Mouse (Mus musculus) heart, embryonic 10.5 days (tissue): ENCODE data around the gene Tyw1. TPM values are rescaled to one million over a fixed set of nuclear protein-coding genes. Genes with fewer than 3 reads are reported as not detected.

Source experiments
- DNase-seq: peaks from one replicate; pipeline ENCODE4 v3.0.0-alpha.2; 2017; ENCODE audit warnings: low spot score
- H3K27ac ChIP-seq: fragments of 300-500 bp; sonication (generic); 2 replicates; pipeline ENCODE4 v1.5.1; 2016; ENCODE audit warnings: mild to moderate bottlenecking
- H3K27me3 ChIP-seq: fragments of 300-500 bp; sonication (generic); 2 replicates; pipeline ENCODE4 v1.6.1; 2016; ENCODE audit warnings: mild to moderate bottlenecking; ENCODE audit not compliant: poor library complexity, insufficient read depth, severe bottlenecking
- H3K36me3 ChIP-seq: fragments of 300-500 bp; sonication (generic); 2 replicates; pipeline ENCODE4 v1.6.1; 2016; ENCODE audit warnings: mild to moderate bottlenecking, moderate library complexity
- H3K4me1 ChIP-seq: fragments of 300-500 bp; sonication (generic); 2 replicates; pipeline ENCODE4 v1.6.1; 2016; ENCODE audit warnings: mild to moderate bottlenecking
- H3K4me3 ChIP-seq: fragments of 300-500 bp; sonication (generic); 2 replicates; pipeline ENCODE4 v1.5.1; 2016; ENCODE audit warnings: mild to moderate bottlenecking, moderate library complexity
- H3K9me3 ChIP-seq: fragments of 300-500 bp; sonication (generic); 2 replicates; pipeline ENCODE4 v1.6.1; 2016; ENCODE audit warnings: mild to moderate bottlenecking, moderate library complexity
- WGBS: fragments of 180-500 bp; shearing (Covaris S2); methylation state at CpG from one replicate; pipeline ENCODE4 v1.1.7; 2016; 5-methylcytosine and 5-hydroxymethylcytosine counted together
- polyA plus RNA-seq: library from polyadenylated mRNA; unstranded; fragments of >200 nt; fragmentation: Nextera tagmentation; extraction: Ambion mirVana; gene quantifications from 2 replicates; pipeline ENCODE4 v1.2.1, GENCODE M21; 2016

Gene Tyw1
- polyA plus RNA-seq, 1 experiment from 2014 or later: 25.2 TPM

DNA sequence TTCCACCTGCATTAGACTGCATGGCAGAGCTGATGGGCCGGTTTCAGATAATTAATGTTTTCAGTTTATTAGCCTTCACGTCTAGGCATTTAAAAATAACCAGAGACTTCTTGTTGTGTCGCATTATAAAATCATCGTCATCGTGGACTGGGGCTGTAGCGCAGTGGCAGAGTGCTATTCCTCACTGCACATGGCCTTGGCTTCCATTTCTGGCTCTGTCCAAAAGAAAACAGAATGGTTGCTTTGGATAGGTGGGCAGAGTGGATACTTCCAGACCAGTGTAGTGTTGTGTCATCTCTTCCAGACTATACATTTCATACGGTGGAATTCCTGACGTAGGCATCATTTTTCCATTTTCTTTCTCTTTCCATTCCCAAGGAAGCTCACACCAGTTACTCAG, 44.1 kb downstream of the Tyw1 start:
- WGBS: 96% methylated on average over 8 of the region's 8 CpGs
- no peaks in the 10 kb centered on the region for H3K27me3 ChIP-seq
- H3K36me3 ChIP-seq: peaks cover 86% of the 10 kb centered on the region
- no peak for DNase-seq
- H3K4me3 ChIP-seq: no peak overlapping the region
- no peaks in the 10 kb centered on the region for H3K4me1 ChIP-seq
- no peaks in the 10 kb centered on the region for H3K9me3 ChIP-seq
- no peak overlapping the region for H3K27ac ChIP-seq

DNA sequence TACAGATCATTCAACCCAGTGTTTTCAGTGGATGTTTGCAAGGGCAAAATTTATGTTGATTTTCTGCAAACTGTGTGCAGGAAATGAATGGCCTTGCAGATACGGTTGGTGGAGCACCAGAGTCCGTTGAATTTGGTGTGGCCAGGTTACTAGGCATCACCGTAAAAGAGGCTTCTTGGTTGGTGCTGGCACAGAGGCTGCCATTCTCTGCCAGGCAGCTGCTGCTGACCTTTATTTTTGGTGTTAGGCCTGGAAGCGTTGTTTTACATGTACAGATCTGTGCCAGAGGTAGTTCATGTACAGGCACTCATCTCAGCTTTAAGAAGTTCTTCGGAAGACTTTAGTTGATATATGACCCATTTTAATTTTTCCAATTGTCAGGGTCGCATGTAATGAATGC, 48.2 kb downstream of the Tyw1 start:
- 91% methylated on average over 6 of the region's 6 CpGs for WGBS
- Histone ChIP-seq H3K36me3 (peaks cover 75% of the 10 kb centered on the region), H3K27ac (no peak overlapping the region), H3K4me3 (no peak overlapping the region), H3K27me3 (no peaks in the 10 kb centered on the region), H3K9me3 (no peaks in the 10 kb centered on the region), H3K4me1 (no peaks in the 10 kb centered on the region)
- no peak for DNase-seq

DNA sequence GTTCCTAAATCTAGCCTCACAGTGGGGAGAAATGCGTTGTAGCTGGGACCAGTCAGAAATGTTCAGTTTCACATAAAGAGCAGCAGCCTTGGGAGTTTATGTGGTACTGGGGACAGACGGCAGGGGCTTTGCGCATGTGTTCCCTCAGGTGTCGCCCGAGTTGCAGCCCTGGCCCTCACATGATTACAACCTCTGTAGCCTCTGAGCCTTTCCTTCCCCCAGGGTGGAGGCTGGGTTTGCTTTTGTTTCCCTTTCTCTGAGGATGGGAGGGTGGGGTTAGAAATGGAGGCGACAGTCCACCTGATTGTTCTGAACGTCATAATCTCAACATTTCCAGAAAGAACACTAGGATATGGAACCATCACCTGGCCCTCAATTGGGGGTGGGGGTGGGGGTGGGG, 52.5 kb downstream of the Tyw1 start:
- no peak overlapping the region for H3K27ac ChIP-seq
- H3K4me1 ChIP-seq: no peaks in the 10 kb centered on the region
- H3K27me3 ChIP-seq: no peaks in the 10 kb centered on the region
- H3K4me3 ChIP-seq: no peak overlapping the region
- H3K36me3 ChIP-seq: peaks cover 53% of the 10 kb centered on the region
- no peak for DNase-seq
- no peaks in the 10 kb centered on the region for H3K9me3 ChIP-seq
- 84% methylated on average over 7 of the region's 7 CpGs for WGBS

DNA sequence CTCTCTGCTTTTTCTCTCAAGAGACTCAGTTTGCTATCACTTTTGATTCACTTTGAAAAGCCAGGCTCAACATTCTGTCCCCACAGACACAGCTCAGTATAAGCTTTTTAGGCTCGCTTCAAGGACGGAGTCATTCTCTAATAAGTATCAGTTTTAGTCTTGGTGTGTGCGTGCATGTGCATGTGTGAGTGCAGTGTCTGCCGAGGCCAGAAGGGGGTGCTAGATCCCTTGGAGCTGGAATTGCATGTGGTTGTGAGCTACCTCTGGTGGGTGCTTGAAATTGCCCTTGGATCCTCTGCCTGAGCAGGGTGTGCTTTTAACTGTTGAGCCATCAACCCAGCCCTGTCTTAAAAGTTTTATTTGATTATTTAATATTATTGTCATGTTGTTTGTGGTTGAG, 54.7 kb downstream of the Tyw1 start:
- 97% methylated on average over 4 of the region's 4 CpGs for WGBS
- H3K4me1 ChIP-seq: no peaks in the 10 kb centered on the region
- peaks cover 34% of the 10 kb centered on the region for H3K36me3 ChIP-seq
- H3K4me3 ChIP-seq: no peak overlapping the region
- no peak for DNase-seq
- no peak overlapping the region for H3K27ac ChIP-seq
- H3K9me3 ChIP-seq: no peaks in the 10 kb centered on the region
- H3K27me3 ChIP-seq: no peaks in the 10 kb centered on the region

DNA sequence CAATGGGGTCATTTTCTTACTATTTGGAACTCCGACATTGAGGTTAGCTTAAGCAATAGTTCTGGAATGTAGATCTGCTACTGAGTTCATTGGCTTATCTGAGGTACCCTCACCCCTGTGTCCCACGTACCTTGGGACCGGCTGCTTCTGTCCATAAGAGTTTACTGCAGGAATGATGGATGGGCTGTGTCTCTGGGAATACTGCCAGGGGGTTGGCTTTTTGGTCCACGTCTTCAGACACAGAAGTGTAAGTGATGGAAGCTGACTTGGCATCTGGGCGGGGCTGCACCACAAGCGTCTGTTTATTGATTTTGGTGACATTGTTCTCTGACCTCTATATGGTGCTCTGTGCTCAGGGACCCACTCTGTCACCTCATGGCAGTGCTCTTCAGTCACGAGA, 55.4 kb downstream of the Tyw1 start:
- Histone ChIP-seq H3K9me3 (no peaks in the 10 kb centered on the region), H3K36me3 (peaks cover 26% of the 10 kb centered on the region), H3K4me1 (no peaks in the 10 kb centered on the region), H3K27me3 (no peaks in the 10 kb centered on the region), H3K27ac (no peak overlapping the region), H3K4me3 (no peak overlapping the region)
- no peak for DNase-seq
- 66% methylated on average over 7 of the region's 7 CpGs for WGBS

DNA sequence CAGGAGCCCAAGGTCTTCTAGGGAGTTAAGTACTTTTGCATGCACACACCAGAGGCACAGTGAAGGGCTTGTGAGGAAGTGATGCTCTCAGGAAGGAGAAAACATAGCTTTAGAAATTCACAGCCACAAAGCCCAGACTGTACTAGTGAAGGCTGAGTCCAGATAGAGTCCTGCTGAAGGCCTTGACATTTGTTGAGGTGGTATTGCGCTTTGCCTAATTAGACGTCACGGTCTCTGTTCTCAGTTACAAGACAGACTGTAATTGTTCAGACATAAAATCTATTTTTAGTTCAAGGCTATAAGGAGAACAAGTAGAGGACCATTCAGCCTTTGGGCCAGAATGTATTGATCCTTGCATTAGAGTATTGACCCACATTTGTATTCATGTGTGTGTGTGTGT, 58.1 kb downstream of the Tyw1 start:
- H3K27me3 ChIP-seq: no peaks in the 10 kb centered on the region
- H3K27ac ChIP-seq: no peak overlapping the region
- WGBS: 79% methylated on average over 3 of the region's 3 CpGs
- peaks cover 27% of the 10 kb centered on the region for H3K36me3 ChIP-seq
- H3K4me3 ChIP-seq: no peak overlapping the region
- H3K4me1 ChIP-seq: no peaks in the 10 kb centered on the region
- H3K9me3 ChIP-seq: no peaks in the 10 kb centered on the region
- DNase-seq: no peak

DNA sequence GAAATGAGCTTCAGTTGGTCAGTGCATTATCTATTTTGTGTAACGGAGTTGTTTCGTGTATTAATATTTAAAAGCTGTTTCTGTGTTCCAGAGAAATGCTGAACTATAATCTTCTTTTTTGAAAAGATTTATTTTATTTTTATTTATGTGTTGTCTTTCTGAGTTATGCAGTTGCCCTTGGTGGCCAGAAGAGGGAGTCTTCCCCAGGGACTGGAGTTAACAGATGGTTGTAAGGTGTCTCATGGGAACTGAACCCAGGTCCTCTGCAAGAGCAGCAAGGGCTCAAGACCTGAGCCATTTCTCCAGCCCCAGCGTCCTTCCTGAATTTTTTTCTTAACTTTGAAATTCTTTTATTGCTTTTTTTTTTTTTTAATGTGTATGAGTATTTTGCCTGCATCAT, 59.5 kb downstream of the Tyw1 start:
- Histone ChIP-seq H3K36me3 (peaks cover 26% of the 10 kb centered on the region), H3K27ac (no peak overlapping the region), H3K9me3 (no peaks in the 10 kb centered on the region), H3K27me3 (no peaks in the 10 kb centered on the region), H3K4me3 (no peak overlapping the region), H3K4me1 (no peaks in the 10 kb centered on the region)
- 88% methylated on average over 3 of the region's 3 CpGs for WGBS
- no peak for DNase-seq

DNA sequence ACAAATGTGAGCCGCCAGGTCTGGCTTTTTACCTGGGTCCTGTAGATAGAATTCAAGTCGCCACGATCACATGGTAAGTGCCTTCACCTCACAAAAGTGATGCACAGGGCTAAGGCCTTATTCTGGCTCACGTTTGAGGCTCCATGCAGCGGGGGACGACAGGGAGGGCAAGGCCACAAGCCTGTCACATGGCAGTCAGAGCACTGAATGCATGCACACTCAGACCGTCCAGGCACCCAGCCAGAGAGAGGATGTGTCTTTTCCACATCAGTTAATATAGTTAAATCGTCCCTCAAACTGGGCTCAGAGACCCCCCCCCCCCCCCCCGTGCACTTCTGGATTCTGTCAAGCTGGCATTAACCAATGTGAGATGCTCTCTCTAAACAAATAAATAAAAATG, 60.9 kb downstream of the Tyw1 start:
- WGBS: 85% methylated on average over 9 of the region's 9 CpGs
- Histone ChIP-seq H3K4me3 (no peak overlapping the region), H3K4me1 (no peaks in the 10 kb centered on the region), H3K27ac (no peak overlapping the region), H3K9me3 (no peaks in the 10 kb centered on the region), H3K27me3 (no peaks in the 10 kb centered on the region), H3K36me3 (peaks cover 13% of the 10 kb centered on the region)
- DNase-seq: no peak

DNA sequence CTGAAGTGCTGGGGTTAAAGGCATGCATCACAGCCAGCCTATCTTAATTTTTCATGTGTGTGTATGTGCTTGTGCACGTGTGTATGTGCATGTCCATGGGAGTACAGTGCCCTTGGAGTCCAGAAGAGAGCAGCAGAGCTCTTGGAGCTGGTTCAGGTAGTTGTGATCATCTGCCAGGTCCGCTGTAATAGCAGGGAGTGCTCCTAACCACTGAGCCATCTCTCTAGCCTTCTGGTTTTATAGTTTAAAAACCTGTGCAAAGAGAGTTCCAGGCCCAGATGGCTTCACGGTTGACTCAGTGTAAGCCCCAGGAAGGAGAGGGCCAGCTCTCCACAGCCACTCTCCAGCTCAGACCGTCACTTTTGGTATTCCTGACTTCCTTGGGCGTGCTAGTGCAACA, 64.4 kb downstream of the Tyw1 start:
- H3K4me3 ChIP-seq: no peak overlapping the region
- DNase-seq: no peak
- H3K27me3 ChIP-seq: no peaks in the 10 kb centered on the region
- H3K27ac ChIP-seq: no peak overlapping the region
- WGBS: 91% methylated on average over 5 of the region's 5 CpGs
- H3K4me1 ChIP-seq: no peaks in the 10 kb centered on the region
- no peaks in the 10 kb centered on the region for H3K9me3 ChIP-seq
- H3K36me3 ChIP-seq: peaks cover 15% of the 10 kb centered on the region

DNA sequence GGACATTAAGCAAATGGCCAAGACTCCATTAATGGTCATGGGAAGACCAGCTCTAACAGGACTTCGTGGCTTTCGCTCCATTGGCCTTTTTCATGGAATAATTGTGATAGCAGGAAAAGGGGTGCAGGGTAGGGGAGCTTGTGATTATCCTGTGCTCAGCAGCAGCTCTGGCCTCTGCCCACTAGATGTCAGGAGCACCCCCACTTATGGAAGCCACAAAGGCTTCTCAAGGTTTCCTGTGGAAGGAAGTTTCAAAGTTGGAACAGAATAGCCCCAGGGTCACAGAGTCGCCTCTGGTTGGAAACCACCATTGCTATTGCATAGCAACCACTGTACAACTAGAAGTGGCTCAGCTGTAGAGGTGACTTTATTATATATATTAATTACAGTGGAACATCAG, 65.1 kb downstream of the Tyw1 start:
- peaks cover 22% of the 10 kb centered on the region for H3K36me3 ChIP-seq
- WGBS: 77% methylated on average over 3 of the region's 3 CpGs
- no peaks in the 10 kb centered on the region for H3K9me3 ChIP-seq
- no peak overlapping the region for H3K4me3 ChIP-seq
- H3K4me1 ChIP-seq: no peaks in the 10 kb centered on the region
- DNase-seq: no peak
- H3K27me3 ChIP-seq: no peaks in the 10 kb centered on the region
- H3K27ac ChIP-seq: no peak overlapping the region

DNA sequence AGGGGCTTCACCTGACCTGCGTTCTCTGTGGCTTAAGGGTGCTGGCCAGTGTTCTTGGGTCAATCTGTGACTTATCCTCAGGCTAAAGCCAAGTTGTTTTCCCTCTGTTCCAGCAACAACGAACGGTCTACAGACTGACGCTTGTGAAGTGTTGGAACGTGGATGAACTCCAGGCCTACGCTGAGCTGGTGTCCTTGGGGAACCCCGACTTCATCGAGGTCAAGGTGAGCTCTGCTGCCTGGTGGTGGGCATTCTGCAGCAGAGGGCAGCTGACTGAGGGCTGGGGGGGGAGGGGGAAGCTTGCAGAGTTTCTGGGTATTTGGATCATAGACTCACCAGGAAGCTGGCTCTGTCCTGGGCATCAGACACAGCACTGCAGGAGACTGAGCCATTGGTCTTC, 70.1 kb downstream of the Tyw1 start:
- H3K36me3 ChIP-seq: peaks cover 30% of the 10 kb centered on the region

DNA sequence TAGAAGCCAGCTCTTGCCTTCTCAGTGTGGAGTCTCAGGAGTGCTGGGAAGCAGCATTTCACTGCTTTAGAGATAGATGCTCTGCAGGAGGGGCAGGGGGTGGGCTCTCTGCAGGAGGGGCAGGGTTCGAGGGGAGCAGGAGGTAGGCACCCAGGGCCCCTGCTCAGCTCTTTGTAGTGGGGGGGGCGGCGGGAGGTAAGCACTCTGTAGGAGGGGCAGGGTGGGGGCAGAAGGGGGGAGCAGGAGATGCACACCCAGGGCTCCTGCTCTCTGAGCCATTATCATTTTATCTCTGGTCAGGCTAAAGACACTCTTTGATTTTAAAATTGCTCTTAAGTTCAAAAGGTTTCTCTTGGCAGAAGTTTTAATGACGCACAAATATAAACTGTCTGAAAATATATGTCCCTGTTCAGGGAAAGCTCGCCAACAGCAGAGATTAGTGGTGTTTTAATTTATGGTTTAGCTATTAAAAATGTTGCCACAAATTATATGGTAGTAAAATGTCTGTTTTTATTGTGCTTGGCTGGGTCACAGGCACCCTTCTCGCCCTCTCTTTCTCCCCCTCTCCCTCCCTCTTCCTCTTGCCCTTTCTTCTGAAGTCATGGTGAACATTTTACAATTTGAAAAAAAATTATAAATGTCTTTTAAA, 72.3 kb downstream of the Tyw1 start:
- no peak for DNase-seq
- Histone ChIP-seq H3K27me3 (no peaks in the 10 kb centered on the region), H3K4me3 (no peak overlapping the region), H3K36me3 (peaks cover 30% of the 10 kb centered on the region), H3K4me1 (peaks cover 2% of the 10 kb centered on the region; the same call in 1 of the 2 replicates), H3K9me3 (no peaks in the 10 kb centered on the region), H3K27ac (no peak overlapping the region)
- WGBS: 81% methylated on average over 6 of the region's 6 CpGs

More for the DNA sequence above, 70.1 kb downstream of the Tyw1 start:
- Histone ChIP-seq H3K4me3 (no peak overlapping the region), H3K4me1 (no peaks in the 10 kb centered on the region), H3K9me3 (no peaks in the 10 kb centered on the region), H3K27me3 (no peaks in the 10 kb centered on the region), H3K27ac (no peak overlapping the region)
- WGBS: 77% methylated on average over 8 of the region's 8 CpGs
- no peak for DNase-seq

DNA sequence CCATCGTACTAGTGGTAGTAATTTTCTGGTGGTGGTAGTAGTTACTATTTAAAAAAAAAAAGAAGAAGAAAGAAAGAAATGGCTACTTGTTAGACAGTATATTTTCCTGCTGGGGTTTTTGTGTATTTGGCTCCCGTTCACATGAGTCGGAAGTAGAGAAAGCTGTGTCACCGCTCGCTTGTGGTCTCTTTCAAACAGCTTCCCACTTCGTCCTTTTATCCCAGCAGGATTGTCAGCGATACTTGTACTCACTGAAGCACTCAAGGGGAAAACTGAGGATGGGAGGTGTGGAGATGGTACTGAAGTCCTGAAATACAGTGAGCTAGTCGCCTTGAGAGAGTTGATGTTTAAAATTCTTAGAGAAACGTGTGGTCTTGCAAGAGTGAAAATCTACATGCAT, 72.9 kb downstream of the Tyw1 start:
- 88% methylated on average over 9 of the region's 9 CpGs for WGBS
- Histone ChIP-seq H3K27ac (no peak overlapping the region), H3K4me3 (no peak overlapping the region), H3K27me3 (no peaks in the 10 kb centered on the region), H3K4me1 (peaks cover 2% of the 10 kb centered on the region; the same call in 1 of the 2 replicates), H3K36me3 (peaks cover 30% of the 10 kb centered on the region), H3K9me3 (no peaks in the 10 kb centered on the region)
- no peak for DNase-seq

DNA sequence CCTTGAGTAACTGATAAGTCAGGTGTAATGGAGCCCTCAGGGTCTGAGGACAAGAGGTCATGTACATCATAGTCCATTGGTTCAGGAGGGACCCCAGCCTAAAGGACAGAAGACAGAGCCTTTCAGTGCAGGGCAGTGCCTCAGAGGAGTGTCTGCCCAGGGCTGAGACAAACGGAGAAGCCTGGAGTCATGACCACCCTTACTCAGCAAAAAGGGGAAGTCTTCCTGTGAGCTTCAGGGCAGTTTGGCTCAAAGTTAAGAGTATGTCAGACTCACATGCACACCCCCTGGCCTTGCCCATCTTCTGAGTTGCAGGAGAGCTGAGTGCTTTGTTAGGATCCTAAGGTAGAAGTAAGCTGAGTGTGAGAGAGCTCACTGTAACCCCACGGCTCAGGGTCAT, 74.5 kb downstream of the Tyw1 start:
- Histone ChIP-seq H3K9me3 (no peaks in the 10 kb centered on the region), H3K27me3 (no peaks in the 10 kb centered on the region), H3K4me1 (peaks cover 2% of the 10 kb centered on the region; the same call in 1 of the 2 replicates), H3K27ac (no peak overlapping the region), H3K36me3 (peaks cover 26% of the 10 kb centered on the region), H3K4me3 (no peak overlapping the region)
- 69% methylated on average over 2 of the region's 2 CpGs for WGBS
- DNase-seq: no peak
